Mouse (Mus musculus) left cerebral cortex, adult 8-10 months (tissue): ENCODE measurements at regions not wholly inside any gene's neighbourhood (a gene's known extent, or its start where the extent isn't known, plus 50 kb on each side); places are given as distances from the start of the nearest gene placed in this dataset.

Source experiments
- DNase-seq, 2 experiments: peaks; one replicate each; pipeline ENCODE4 v3.0.0; 2022; ENCODE audit warnings: low spot score in 2 of 2

DNA sequence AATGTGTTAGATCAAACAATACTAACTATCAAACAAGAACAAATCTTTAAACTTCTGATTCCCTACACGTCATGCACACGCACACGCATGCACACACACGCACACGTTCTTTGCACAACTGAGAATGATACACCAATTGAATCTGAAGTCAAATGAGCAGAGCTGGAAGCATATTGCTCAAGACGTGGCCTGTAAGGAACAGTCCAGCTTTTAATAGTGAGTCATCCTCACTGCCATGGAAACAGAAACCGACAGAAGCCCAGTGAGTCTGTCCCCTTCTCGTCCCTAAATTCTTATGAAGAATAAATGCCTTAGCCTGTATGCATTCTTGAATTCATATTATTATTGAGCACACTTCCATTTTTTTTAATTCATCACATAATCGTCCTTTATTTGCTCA lies 75.7 kb upstream of the Magi3 start:
- DNase-seq, result no peak

DNA sequence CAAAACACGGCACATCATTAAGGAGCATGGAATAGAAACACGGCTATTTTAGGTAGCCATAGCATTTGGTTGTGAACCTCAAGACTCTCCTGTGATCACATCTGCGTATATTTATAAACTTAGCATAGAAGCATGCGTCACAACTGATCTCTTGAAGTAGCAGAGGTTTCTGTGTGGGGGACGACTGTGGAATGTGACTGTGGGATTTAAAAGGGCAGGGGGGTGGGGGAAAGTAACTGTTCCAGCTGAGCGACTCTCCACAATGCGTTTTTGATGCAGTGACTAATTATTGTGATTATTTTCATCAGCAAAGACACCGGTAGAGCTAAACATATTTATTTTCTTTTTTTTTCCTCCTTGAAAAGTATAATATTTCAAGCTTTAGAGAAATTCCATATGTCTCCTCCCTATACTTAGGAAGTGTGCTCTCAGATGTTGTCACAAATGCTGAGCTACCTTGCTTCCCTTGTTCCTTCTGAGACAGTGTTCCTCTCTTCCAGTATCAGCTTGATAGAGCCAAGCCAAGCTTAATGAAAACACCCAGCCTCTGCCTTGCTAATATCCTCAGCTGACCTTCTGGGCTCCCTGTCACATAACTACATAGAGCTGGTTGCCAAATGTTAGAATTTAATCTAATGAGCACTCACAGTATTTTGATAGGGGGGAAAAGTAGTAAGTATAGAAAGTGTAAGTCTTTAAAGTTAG lies 75.0 kb upstream of the Magi3 start:
- no peak for DNase-seq

DNA sequence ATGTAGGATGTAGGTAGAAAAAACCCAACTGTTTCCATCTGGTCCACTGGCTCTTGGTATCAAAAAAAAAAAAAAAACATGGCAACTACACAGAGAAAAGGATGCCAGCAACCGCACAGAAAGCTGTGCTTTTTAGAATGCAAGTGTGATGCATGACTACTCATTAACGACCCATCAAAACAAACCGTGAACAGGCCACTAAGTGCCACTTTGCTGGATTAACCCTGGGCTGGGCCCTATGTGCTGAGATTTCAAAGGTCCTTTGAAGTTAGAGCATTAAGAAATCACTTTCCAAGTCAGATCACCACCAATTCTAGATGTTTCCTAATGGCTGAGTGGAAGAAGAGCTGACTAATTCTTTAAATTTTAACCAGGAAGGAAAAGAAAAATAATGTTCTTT lies 73.7 kb upstream of the Magi3 start:
- no peak for DNase-seq

DNA sequence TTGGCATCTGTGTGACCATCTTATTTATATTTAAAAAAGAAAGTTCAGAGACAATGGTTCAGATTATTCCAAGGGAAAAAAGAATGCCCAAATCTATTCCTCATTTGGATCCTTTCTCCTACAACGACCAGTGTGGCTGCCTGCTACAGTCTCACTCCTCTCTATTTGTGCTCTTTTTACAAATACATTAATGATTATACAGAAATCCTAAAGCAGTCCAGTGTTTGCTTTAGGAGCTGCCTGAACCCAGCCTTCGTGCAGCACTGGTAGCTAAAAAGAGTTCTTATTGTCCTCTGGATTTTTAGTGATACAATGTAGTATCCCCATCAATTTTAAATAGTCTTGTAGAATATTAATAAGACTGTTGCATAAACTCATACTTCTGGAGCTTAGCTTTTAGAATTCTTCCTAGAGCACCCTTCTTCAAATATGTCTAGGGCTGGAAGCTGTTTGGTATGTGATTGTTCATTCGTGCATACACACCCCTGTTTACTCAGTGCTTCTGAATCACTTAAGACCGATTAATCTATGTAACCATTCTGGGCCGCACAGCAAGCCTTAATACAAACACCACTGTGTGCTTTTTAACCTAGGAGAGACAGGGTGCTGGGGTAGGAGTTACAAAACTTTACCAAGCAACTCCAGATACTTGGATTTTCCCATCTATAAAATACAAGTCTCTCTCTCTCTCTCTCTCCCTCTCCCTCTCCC lies 69.0 kb upstream of the Magi3 start:
- DNase-seq, result no peak

DNA sequence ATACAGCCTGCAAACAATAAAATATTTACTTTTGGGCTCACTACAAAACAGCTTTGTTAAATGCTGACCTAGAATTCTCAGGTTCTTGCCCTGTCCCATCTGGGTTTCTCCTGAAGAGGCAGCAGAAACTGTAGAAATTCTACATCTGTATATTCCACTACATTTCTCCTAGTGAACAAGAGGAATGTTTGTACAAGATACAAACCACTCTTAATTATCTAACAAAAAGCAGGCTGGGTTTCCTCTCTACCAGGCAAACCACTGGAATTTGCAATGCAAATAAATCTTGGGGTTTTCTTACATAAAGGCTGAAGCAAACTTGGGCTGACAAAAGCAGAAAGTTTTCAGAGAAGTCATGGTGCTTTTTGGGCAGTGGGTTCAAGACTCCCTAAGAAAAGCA lies 67.7 kb upstream of the Magi3 start:
- DNase-seq, result no peak

DNA sequence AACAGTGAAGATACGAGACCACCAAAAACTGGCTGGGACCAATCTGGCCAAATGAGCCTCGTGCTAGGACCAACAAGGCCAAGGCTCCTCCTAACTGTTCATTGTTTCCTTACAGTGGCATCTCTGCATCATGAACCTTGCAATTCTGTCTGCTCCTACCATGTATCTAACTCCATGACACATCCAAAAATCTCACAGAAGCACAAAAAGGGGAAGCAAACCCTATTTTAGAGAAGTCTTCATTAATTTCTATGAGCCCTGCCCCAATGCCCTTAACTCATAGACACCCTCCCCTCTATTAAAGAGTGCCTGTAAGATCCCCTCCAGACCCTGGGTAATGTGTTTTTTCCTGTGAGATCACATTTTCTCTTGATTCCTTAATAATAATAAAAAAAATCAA lies 64.8 kb upstream of the Magi3 start:
- DNase-seq, result no peak

DNA sequence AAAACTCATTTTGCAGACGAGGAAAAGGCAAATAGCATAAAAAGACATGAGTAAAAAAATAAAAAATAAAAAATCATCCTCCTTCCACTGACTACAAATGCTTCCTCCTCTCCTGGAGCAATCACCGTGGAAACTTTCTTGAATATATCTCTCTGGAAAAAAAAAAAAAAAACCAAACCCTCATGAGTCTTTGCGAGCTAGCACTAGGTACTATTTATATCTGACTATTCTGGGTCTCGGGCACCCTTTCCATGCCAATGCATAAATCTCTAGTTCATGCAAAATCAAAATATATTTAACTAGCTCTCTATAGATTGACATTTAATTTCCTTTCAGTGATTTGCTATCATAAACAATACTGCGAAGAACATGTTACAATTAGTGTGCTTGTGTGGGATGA lies 63.7 kb upstream of the Magi3 start:
- no peak for DNase-seq

DNA sequence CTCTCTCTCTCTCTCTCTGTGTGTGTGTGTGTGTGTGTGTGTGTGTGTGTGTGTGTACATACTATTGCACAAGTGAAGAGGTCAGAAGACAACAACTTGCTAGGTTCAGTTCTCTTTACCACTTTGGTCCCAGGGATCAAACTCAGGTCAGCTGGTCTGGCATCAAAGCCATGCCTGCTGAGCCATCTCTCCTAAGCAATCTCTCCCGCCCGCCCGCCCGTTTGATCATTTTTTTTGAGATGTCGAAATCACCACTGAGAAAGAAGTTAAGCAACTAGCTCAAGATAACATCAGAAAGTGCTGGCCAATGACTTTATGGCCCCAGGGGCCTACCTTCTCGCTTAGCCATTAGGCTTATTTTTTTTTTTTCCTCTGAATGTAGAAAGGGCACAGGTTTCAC lies 59.3 kb upstream of the Magi3 start:
- no peak for DNase-seq

DNA sequence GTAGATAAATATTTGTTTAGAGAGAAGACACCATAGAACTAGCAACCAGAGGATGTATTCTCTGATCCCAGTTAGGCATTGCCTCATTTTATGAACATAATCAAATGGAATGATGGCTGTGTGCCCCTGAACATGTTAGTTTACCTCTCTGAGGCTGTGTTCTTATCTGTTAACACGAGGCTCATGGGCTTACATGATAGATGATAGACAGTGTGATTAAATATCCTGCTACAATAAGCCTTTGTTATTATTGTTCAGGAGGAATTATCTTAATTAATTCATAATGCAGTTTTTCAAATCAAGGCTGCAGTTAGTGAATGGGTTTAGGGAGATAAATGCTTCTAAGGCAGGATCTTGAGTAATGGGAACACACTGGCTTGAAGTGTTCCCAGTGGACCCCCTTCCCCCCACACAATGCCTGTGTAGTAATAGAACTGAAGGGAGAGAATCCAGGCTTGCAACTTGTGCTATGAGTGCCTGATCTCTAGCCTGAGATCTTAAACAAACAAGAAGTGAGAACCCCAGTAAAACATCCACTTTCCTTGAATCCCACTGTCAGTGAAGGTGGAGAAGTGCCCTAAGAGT lies 54.6 kb upstream of the Magi3 start:
- no peak for DNase-seq

DNA sequence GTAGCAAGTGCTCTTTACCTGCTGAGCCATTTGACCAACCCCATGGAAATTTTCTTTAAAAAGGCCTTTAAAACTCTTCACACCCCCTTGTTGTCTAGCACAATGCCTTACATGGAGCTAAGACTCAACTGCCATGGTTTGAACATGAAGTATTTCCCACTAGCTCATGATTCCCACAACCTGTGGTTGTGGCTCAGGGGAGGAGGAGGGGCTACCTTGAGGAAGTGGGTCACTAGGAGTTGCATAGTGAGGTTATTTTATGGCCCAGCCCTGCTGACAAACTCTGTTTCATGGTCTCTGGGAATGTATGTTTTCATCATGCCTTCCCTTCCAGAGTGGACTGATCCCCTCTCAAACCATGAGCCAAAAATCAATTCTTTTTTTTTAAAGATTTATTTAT lies 53.9 kb upstream of the Magi3 start:
- DNase-seq, result no peak
